ENCODE assay signal across 32 mouse cellular contexts in genomic region chr6:129276483-129276882, GRCm38 (mm10). TPM values are rescaled to one million over a fixed set of nuclear protein-coding genes. Genes with fewer than 3 reads are reported as not detected.
A peak's percentile ranks its signal among the peaks of the same experiment; 100 is the strongest.
DNase-seq lines count a peak whose midpoint lies in the region; ATAC-seq and TF ChIP-seq lines count a peak whose summit lies in the region.
"Had no signal": no experiment of that assay in that cellular context is flagged by ENCODE, and none has a peak within 500 bp of the region (broad histone marks: within the 10 kb centered on the region; RNA-seq: fewer than 3 reads in every experiment).

No protein-coding gene starts in this region.

- dilution Hi-C loops in CH12.LX (cut with MboI; ENCODE audit: extremely low pct_ligation_motif_present, extremely low pct_unique_long_range_greater_than_20kb, low sequenced_read_pairs), result no loop called here

- peak; percentile 59 for ATAC-seq in granulocyte monocyte progenitor cell, adult 5-6 weeks (replicated peaks; ENCODE audit: poor library complexity, severe bottlenecking)
- no peak for ATAC-seq in intestine, embryonic 15.5 days
- ATAC-seq: forebrain, embryonic 13.5 days; forebrain, embryonic 16.5 days had no signal

- H3K36me3 ChIP-seq in CH12.LX (replicated peaks in 1 of 2; ENCODE audit: control insufficient read depth in 1 of 2, insufficient read depth in 1 of 2, low read length in 1 of 2), result peaks cover 7 to 16% of the 10 kb centered on the region in 2 experiments
- peaks cover 4% of the 10 kb centered on the region for H3K36me3 ChIP-seq in megakaryocyte, embryonic 14.5 days (replicated peaks; ENCODE audit: low read length)
- no peaks in the 10 kb centered on the region for H3K36me3 ChIP-seq in intestine, embryonic 15.5 days
- H3K36me3 ChIP-seq: forebrain, embryonic 10.5 days; heart, embryonic 12.5 days; heart, embryonic 15.5 days; hindbrain, embryonic 12.5 days; hindbrain, embryonic 15.5 days had no signal

- peak overlapping the region; percentile 55 for H3K9ac ChIP-seq in CH12.LX (ENCODE audit: insufficient read depth, low read depth)
- no peak overlapping the region for H3K9ac ChIP-seq in intestine, embryonic 15.5 days
- H3K9ac ChIP-seq: forebrain, embryonic 13.5 days; heart, embryonic 12.5 days; heart, embryonic 15.5 days; hindbrain, embryonic 12.5 days; hindbrain, embryonic 15.5 days had no signal

- no peak for TF ChIP-seq POLR2A in CH12.LX (IDR thresholded peaks at IDR 0.05; ENCODE audit: low read depth, low read length)

- H3K79me2 ChIP-seq in CH12.LX (replicated peaks; ENCODE audit: control insufficient read depth, extremely low read depth, insufficient read depth, poor library complexity, severe bottlenecking), result peaks cover 28% of the 10 kb centered on the region

- peak overlapping the region; percentile 74 for H3K4me2 ChIP-seq in CH12.LX (ENCODE audit: insufficient read depth, low read depth, poor library complexity, severe bottlenecking)
- no peak overlapping the region for H3K4me2 ChIP-seq in intestine, embryonic 15.5 days (replicated peaks)
- H3K4me2 ChIP-seq: forebrain, embryonic 13.5 days; heart, embryonic 12.5 days; heart, embryonic 15.5 days; hindbrain, embryonic 12.5 days; hindbrain, embryonic 15.5 days had no signal

- 98% methylated on average over 2 of the region's 2 CpGs for WGBS in intestine, embryonic 15.5 days

- DNase-seq in CH12.LX (ENCODE audit: extremely low read depth) (no peak), MEL-GATA-1-ER (ENCODE audit: extremely low read depth, low read depth) (peak; percentile 35)
- DNase-seq in ovary, postnatal 36 days (ENCODE audit: low spot score), result no peak
- no peak for DNase-seq in testis, postnatal 14 days (ENCODE audit: low spot score)
- DNase-seq: adrenal gland, adult 2 months; adrenal gland, postnatal 14 days; B cell, adult 2 months; cerebellum, adult 11-12 months; cerebellum, adult 8-10 months; cerebellum, postnatal 10 days; cerebellum, postnatal 36 days; gastrocnemius, postnatal 10 days; heart, adult 18-20 months; heart, postnatal 10 days; heart, postnatal 36 days had no signal

- in situ Hi-C loops in CH12.LX (cut with MboI; ENCODE audit: low pct_ligation_motif_present, low pct_unique_long_range_greater_than_20kb, low sequenced_read_pairs), result no loop called here

- no peaks in the 10 kb centered on the region for H3K9me3 ChIP-seq in CH12.LX (replicated peaks; ENCODE audit: low read length)
- H3K9me3 ChIP-seq in megakaryocyte, embryonic 14.5 days, result no peaks in the 10 kb centered on the region
- H3K9me3 ChIP-seq in intestine, embryonic 15.5 days, result no peaks in the 10 kb centered on the region
- H3K9me3 ChIP-seq: forebrain, embryonic 10.5 days; forebrain, embryonic 13.5 days; heart, embryonic 15.5 days; hindbrain, embryonic 12.5 days; hindbrain, embryonic 15.5 days had no signal

- no peaks in the 10 kb centered on the region for H3K27me3 ChIP-seq in CH12.LX (replicated peaks)
- H3K27me3 ChIP-seq in megakaryocyte, embryonic 14.5 days (replicated peaks), result no peaks in the 10 kb centered on the region
- H3K27me3 ChIP-seq in intestine, embryonic 15.5 days (replicated peaks), result no peaks in the 10 kb centered on the region
- H3K27me3 ChIP-seq: forebrain, embryonic 13.5 days; heart, embryonic 12.5 days; heart, embryonic 15.5 days; hindbrain, embryonic 12.5 days; hindbrain, embryonic 15.5 days had no signal

- TF ChIP-seq CTCF in CH12.LX (conservative IDR thresholded peaks at IDR 0.05 in 1 of 2, IDR thresholded peaks at IDR 0.05 in 1 of 2; ENCODE audit: low read depth in 2 of 2, low read length in 2 of 2), result no peak

- peaks cover 8 to 16% of the 10 kb centered on the region in 2 experiments for H3K4me1 ChIP-seq in CH12.LX (ENCODE audit: control insufficient read depth in 1 of 2, insufficient read depth in 2 of 2)
- H3K4me1 ChIP-seq in megakaryocyte, embryonic 14.5 days, result peaks cover 51% of the 10 kb centered on the region
- H3K4me1 ChIP-seq in intestine, embryonic 15.5 days (replicated peaks), result no peaks in the 10 kb centered on the region
- H3K4me1 ChIP-seq: forebrain, embryonic 10.5 days; forebrain, embryonic 13.5 days; heart, embryonic 12.5 days; heart, embryonic 15.5 days; hindbrain, embryonic 12.5 days; hindbrain, embryonic 15.5 days had no signal

- peak overlapping the region; percentile 91 for H3K27ac ChIP-seq in CH12.LX (ENCODE audit: insufficient read depth, low read depth)
- H3K27ac ChIP-seq in intestine, embryonic 15.5 days, result no peak overlapping the region
- H3K27ac ChIP-seq: forebrain, embryonic 10.5 days; forebrain, embryonic 13.5 days; heart, embryonic 15.5 days; hindbrain, embryonic 12.5 days; hindbrain, embryonic 15.5 days had no signal

- TF ChIP-seq EP300 in CH12.LX (IDR thresholded peaks at IDR 0.05; ENCODE audit: low read length), result no peak; the same call in 1 of the 2 replicates

- TF ChIP-seq RAD21 in CH12.LX (IDR thresholded peaks at IDR 0.05; ENCODE audit: low read depth, low read length), result no peak

- peak overlapping the region in 2 of 3 experiments; percentile 15 to 18 for H3K4me3 ChIP-seq in CH12.LX (replicated peaks in 1 of 3; ENCODE audit: low read depth in 2 of 3, low read length in 2 of 3, poor library complexity in 1 of 3)
- peak overlapping the region; percentile 26 for H3K4me3 ChIP-seq in megakaryocyte, embryonic 14.5 days (replicated peaks)
- H3K4me3 ChIP-seq in intestine, embryonic 15.5 days (replicated peaks), result no peak overlapping the region
- H3K4me3 ChIP-seq: forebrain, embryonic 10.5 days; forebrain, embryonic 13.5 days; heart, embryonic 12.5 days; heart, embryonic 15.5 days; hindbrain, embryonic 12.5 days; hindbrain, embryonic 15.5 days had no signal

TF ChIP-seq in CH12.LX, 34 proteins besides CTCF, POLR2A, EP300 and RAD21:
- TF ChIP-seq GABPA (IDR thresholded peaks at IDR 0.05; ENCODE audit: insufficient replicate concordance, low read depth, low read length) (no peak), MXI1 (IDR thresholded peaks at IDR 0.05; ENCODE audit: low read depth, low read length) (0 out of 2 replicates have a peak, but pooled peaks have one; percentile 4)

RNA-seq across cellular contexts. Expression of gene Cd69, which starts 1.2 kb away (rescaled TPM):
- total RNA-seq in CH12.LX (2012; rRNA removed) (112 and 132 TPM in 2 replicates), CH12.LX (2014; rRNA removed) (229 and 269 TPM in 2 replicates)
- polyA plus RNA-seq in CH12.LX (2012; ENCODE audit: insufficient read length, low read depth), result 71.2 and 71.3 TPM in 2 replicates
- total RNA-seq in granulocyte monocyte progenitor cell, adult 5-6 weeks (2014; fragmentation: Nextera tagmentation), result 60.9 and 69.3 TPM in 2 replicates
- total RNA-seq in granulocyte monocyte progenitor cell, adult 5-6 weeks (2017), result 163 and 224 TPM in 2 replicates
- polyA plus RNA-seq in megakaryocyte, embryonic 14.5 days (2012; ENCODE audit: insufficient read depth, low replicate concordance), result 1.3 TPM in 1 of 2 replicates, not detected in the other
- polyA plus RNA-seq in intestine, embryonic 15.5 days (2015; fragmentation: Nextera tagmentation; extraction: Ambion mirVana), result 0.19 and 0.28 TPM in 2 replicates
- polyA plus RNA-seq: adrenal gland, adult 2 months; brain, embryonic 14.5 days; forebrain, embryonic 13.5 days; forebrain, embryonic 16.5 days; heart, embryonic 12.5 days; hindbrain, embryonic 12.5 days; hindbrain, embryonic 15.5 days had no signal

RNA-seq across cellular contexts. Expression of gene 4922502D21Rik, which starts 55.1 kb away (rescaled TPM):
- total RNA-seq in CH12.LX (2012; rRNA removed) (2.0 and 2.8 TPM in 2 replicates), CH12.LX (2014; rRNA removed) (0.23 and 0.42 TPM in 2 replicates)
- 0.46 and 0.61 TPM in 2 replicates for polyA plus RNA-seq in CH12.LX (2012; ENCODE audit: insufficient read length, low read depth)
- not detected in 2 replicates for total RNA-seq in granulocyte monocyte progenitor cell, adult 5-6 weeks (2014; fragmentation: Nextera tagmentation)
- 1.2 TPM in 1 of 2 replicates, not detected in the other for total RNA-seq in granulocyte monocyte progenitor cell, adult 5-6 weeks (2017)
- polyA plus RNA-seq in megakaryocyte, embryonic 14.5 days (2012; ENCODE audit: insufficient read depth, low replicate concordance), result not detected in 2 replicates
- not detected in 2 replicates for polyA plus RNA-seq in intestine, embryonic 15.5 days (2015; fragmentation: Nextera tagmentation; extraction: Ambion mirVana)
- total RNA-seq: adrenal gland, adult 2 months; adrenal gland, postnatal 14 days; adrenal gland, postnatal 4 days; gastrocnemius, adult 18-20 months; gastrocnemius, postnatal 10 days; gastrocnemius, postnatal 4 days; heart, adult 18-20 months; heart, postnatal 10 days; heart, postnatal 36 days had no signal
- polyA plus RNA-seq: adrenal gland, adult 2 months; brain, embryonic 14.5 days; embryonic facial prominence, embryonic 11.5 days; embryonic facial prominence, embryonic 14.5 days; forebrain, embryonic 10.5 days; forebrain, embryonic 13.5 days; forebrain, embryonic 16.5 days; heart, embryonic 12.5 days; heart, embryonic 15.5 days; hindbrain, embryonic 12.5 days; hindbrain, embryonic 15.5 days; intestine, embryonic 14.5 days had no signal

Comparison
In these comparisons a context has a peak if more than half of its experiments do, and no peak if none do; other contexts are left out.
1. RNA of gene Cd69, which starts 1.2 kb away (polyA plus RNA-seq): 71.2 to 71.3 TPM in CH12.LX; 1.3 TPM in megakaryocyte, embryonic 14.5 days and 0.19 to 0.28 TPM in intestine, embryonic 15.5 days; every median in the first group is over 10 times any median in the second.